Mouse (Mus musculus) myocyte (in vitro differentiated cells): ENCODE data around the gene Lamp2. TPM values are rescaled to one million over a fixed set of nuclear protein-coding genes. Genes with fewer than 3 reads are reported as not detected.

Experiments used
- H3K27me3 ChIP-seq: one replicate; pipeline ENCODE4 v1.6.1; 2011; ENCODE audit not compliant: control insufficient read depth, insufficient read depth, insufficient read length
- H3K36me3 ChIP-seq: one replicate; pipeline ENCODE4 v1.6.1; 2011; ENCODE audit not compliant: control insufficient read depth, insufficient read depth
- H3K4me2 ChIP-seq: one replicate; pipeline ENCODE4 v1.6.1; 2011; ENCODE audit warnings: low read depth, control low read depth
- H3K4me3 ChIP-seq: one replicate; pipeline ENCODE4 v1.5.1; 2011; ENCODE audit warnings: mild to moderate bottlenecking, control low read depth, moderate library complexity
- H3K79me2 ChIP-seq: one replicate; pipeline ENCODE4 v1.6.1; 2011; ENCODE audit not compliant: control insufficient read depth, insufficient read depth
- H3ac ChIP-seq: one replicate; pipeline ENCODE4 v1.6.1; 2011; ENCODE audit not compliant: control insufficient read depth, insufficient read length
- CEBPB ChIP-seq: IDR thresholded peaks from 2 replicates; pipeline ENCODE4 v1.6.1; 2011; ENCODE audit warnings: mild to moderate bottlenecking, moderate library complexity; ENCODE audit not compliant: poor library complexity, insufficient read depth, severe bottlenecking
- MYOG ChIP-seq, 3 experiments: IDR thresholded peaks; one replicate each; pipeline ENCODE4 v1.6.1; 2011; ENCODE audit warnings: control low read depth in 2 of 3, low read depth in 2 of 3, mild to moderate bottlenecking in 2 of 3; ENCODE audit not compliant: insufficient read length in 2 of 3, control insufficient read depth in 1 of 3, insufficient read depth in 1 of 3
- POLR2A ChIP-seq: IDR thresholded peaks from one replicate; pipeline ENCODE4 v1.6.1; 2011; ENCODE audit warnings: low read depth, mild to moderate bottlenecking, control low read depth, moderate library complexity; ENCODE audit not compliant: insufficient read length
- POLR2AphosphoS2 ChIP-seq: IDR thresholded peaks from one replicate; pipeline ENCODE4 v1.6.1; 2011; ENCODE audit warnings: low read depth, control low read depth; ENCODE audit not compliant: insufficient read length
- REST ChIP-seq: IDR thresholded peaks from one replicate; pipeline ENCODE4 v1.6.1; 2011; ENCODE audit warnings: mild to moderate bottlenecking, control low read depth, moderate library complexity; ENCODE audit not compliant: insufficient read depth, insufficient read length
- polyA plus RNA-seq: library from polyadenylated mRNA; unstranded; fragments of >200 nt; fragmentation: generic; extraction: Trizol; gene quantifications from one replicate; pipeline ENCODE4 v1.2.1, GENCODE M21; 2012; ENCODE audit warnings: missing spikeins

The Lamp2 gene
- polyA plus RNA-seq, 1 experiment, result 74.5 TPM

- no peaks in the 10 kb centered on the region for H3K79me2 ChIP-seq
- no peak overlapping the region for H3K4me2 ChIP-seq
- H3K4me3 ChIP-seq, result no peak overlapping the region
- no peak for TF ChIP-seq REST
- no peak for TF ChIP-seq POLR2AphosphoS2
- no peak for TF ChIP-seq MYOG (IDR thresholded peaks at IDR 0.05; ENCODE audit: control insufficient read depth in 1 of 3, insufficient read depth in 1 of 3, insufficient read length in 2 of 3, low read depth in 2 of 3)
- TF ChIP-seq CEBPB, result no peak
- no peak for TF ChIP-seq POLR2A
- H3ac ChIP-seq, result no peak overlapping the region
- H3K36me3 ChIP-seq, result no peaks in the 10 kb centered on the region
- H3K27me3 ChIP-seq, result no peaks in the 10 kb centered on the region
Measured at GRCm38 (mm10) chrX:38362016-38362415, 94.2 kb downstream of the Lamp2 start.

Other genes with a start within 250 kb of the Lamp2 start
- 0.06 TPM for gene Tmem255a, start 204.0 kb downstream of the Lamp2 start, polyA plus RNA-seq
- not detected for gene Atp1b4, start 140.3 kb downstream of the Lamp2 start, polyA plus RNA-seq
- 7.2 TPM for gene Cul4b, start 119.7 kb upstream of the Lamp2 start, polyA plus RNA-seq
- gene Mcts1, start 144.1 kb upstream of the Lamp2 start, polyA plus RNA-seq, result 27.8 TPM
- gene C1galt1c1, start 178.6 kb upstream of the Lamp2 start, polyA plus RNA-seq, result 21.4 TPM